Mouse (Mus musculus) small intestine, adult 2 months (tissue): ENCODE data around the gene Znrf2. TPM values are rescaled to one million over a fixed set of nuclear protein-coding genes. Genes with fewer than 3 reads are reported as not detected.

Source experiments
- H3K27ac ChIP-seq: fragments of 200-500 bp; 2 replicates; pipeline ENCODE4 v1.5.1; 2012; ENCODE audit warnings: low read depth, low read length, control low read depth, inconsistent platforms; ENCODE audit not compliant: insufficient read depth
- H3K27me3 ChIP-seq: fragments of 200-500 bp; 2 replicates; pipeline ENCODE4 v1.6.1; 2012; ENCODE audit warnings: mild to moderate bottlenecking, moderate library complexity, low read length, inconsistent platforms; ENCODE audit not compliant: control insufficient read depth, insufficient read depth
- H3K36me3 ChIP-seq: fragments of 200-500 bp; 2 replicates; pipeline ENCODE4 v1.6.1; 2012; ENCODE audit warnings: mild to moderate bottlenecking, low read length, control low read depth, inconsistent platforms; ENCODE audit not compliant: control insufficient read depth, insufficient read depth
- H3K4me1 ChIP-seq: fragments of 200-500 bp; 2 replicates; pipeline ENCODE4 v1.6.1; 2012; ENCODE audit warnings: low read length, inconsistent platforms, mixed read lengths; ENCODE audit not compliant: control insufficient read depth, insufficient read depth, insufficient read length
- H3K4me3 ChIP-seq: fragments of 200-500 bp; 2 replicates; pipeline ENCODE4 v1.5.1; 2012; ENCODE audit warnings: low read depth, mild to moderate bottlenecking, control low read depth, inconsistent platforms, low read length, moderate library complexity
- CTCF ChIP-seq: fragments of 200-500 bp; IDR thresholded peaks from 2 replicates; pipeline ENCODE4 v1.5.1; 2012; ENCODE audit warnings: low read depth, mild to moderate bottlenecking, control low read depth, inconsistent platforms, low read length, moderate library complexity, mixed read lengths; ENCODE audit not compliant: insufficient replicate concordance, insufficient read length; ENCODE audit errors: extremely low read depth
- POLR2A ChIP-seq: fragments of 200-500 bp; IDR thresholded peaks from 2 replicates; pipeline ENCODE4 v1.6.1; 2012; ENCODE audit warnings: low read depth, mild to moderate bottlenecking, control low read depth, inconsistent platforms, low read length, moderate library complexity
- WGBS: fragments of 180-500 bp; shearing (Covaris S2); methylation state at CpG from one replicate; pipeline ENCODE4 v1.1.7; 2018; 5-methylcytosine and 5-hydroxymethylcytosine counted together
- polyA plus RNA-seq: library from polyadenylated mRNA; depleted of rRNA; stranded (reverse); fragments of >200 nt; gene quantifications from 2 replicates; pipeline ENCODE4 v1.2.3, GENCODE M21; 2012

Znrf2 gene
- polyA plus RNA-seq, 1 experiment, result 7.0 TPM

DNA sequence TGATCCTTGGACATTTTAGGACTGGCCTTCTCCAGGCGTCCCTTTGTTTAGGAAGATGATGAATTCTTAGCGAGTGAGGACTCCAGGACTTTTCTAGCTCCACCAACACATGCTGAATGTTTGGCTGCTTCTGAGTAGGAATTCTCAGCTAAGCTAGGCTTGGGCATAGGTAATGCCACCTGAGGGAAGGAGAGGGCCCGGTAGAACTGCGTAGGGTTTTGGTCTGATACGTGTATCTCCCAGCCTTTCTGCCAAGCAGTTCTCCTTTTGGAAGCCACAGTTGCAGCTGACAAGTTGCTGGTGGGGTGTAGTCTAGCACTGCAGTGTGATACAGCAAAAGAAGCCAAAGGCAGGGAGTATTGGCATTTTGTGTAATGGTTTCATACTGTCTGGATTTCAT, 10.9 kb upstream of the Znrf2 start:
- Histone ChIP-seq H3K4me3 (no peak overlapping the region), H3K27me3 (no peaks in the 10 kb centered on the region), H3K36me3 (no peaks in the 10 kb centered on the region), H3K4me1 (peaks cover 8% of the 10 kb centered on the region), H3K27ac (no peak overlapping the region)
- 96% methylated on average over 5 of the region's 5 CpGs for WGBS
- TF ChIP-seq CTCF (no peak), POLR2A (no peak)

DNA sequence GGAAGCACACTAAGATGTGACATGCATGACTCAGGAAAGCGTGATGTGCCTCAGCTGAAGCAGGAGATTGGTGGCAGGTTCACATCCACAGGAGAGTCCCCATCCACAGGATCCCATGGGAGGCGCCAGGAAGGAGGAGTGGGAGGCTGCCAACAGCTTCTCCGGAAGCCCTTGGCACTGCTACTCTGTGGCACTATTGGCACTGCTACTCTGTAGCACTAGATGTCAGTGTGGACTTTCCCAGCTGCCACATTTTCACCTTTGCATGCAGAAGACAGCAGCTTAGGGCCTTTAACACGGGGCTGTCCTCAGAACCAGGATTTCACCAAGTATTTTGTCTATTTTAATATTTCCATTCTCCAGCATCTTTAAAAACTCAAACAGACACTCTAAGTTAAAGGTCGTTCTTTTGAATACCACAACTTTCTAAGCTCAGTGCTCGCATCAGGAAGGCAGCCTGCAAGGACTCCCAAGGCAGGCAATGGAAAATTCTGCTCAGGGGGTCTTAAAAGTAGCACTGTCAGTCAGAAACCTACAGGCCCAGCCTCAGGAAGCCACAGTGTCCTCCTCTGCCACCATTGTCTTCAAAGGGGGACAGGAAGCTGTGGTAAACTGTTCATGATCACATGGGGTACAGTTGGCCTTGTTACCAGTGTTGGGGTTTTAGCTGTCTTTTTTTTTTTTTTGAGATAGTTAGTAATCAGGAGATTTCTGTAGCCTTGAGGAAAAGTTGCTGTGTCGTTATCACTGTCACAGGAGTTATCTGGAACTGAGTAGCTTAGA, 7.0 kb upstream of the Znrf2 start:
- 53% methylated on average over 7 of the region's 7 CpGs for WGBS
- Histone ChIP-seq H3K36me3 (no peaks in the 10 kb centered on the region), H3K4me1 (peaks cover 18% of the 10 kb centered on the region; the same call in 1 of the 2 replicates), H3K27ac (no peak overlapping the region), H3K27me3 (no peaks in the 10 kb centered on the region), H3K4me3 (no peak overlapping the region)
- TF ChIP-seq POLR2A (no peak), CTCF (no peak)

DNA sequence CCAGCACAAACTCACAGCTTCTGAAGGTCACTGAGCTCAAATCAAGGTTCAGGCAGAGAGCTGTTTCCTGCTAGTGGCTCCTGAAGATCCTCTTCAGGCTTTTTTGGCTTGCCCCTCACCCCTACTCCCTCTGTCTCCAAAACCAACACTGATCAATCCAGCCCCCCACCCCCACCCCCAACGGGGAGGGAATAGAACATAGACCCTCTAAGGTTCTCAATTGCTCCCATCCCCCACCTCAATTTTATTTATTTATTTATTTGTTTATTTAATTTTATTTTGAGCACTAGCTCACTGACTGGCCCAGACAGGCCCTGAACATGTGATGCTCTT, 6.4 kb upstream of the Znrf2 start:
- H3K4me1 ChIP-seq, result peaks cover 18% of the 10 kb centered on the region; the same call in 1 of the 2 replicates
- H3K36me3 ChIP-seq, result no peaks in the 10 kb centered on the region
- 76% methylated on average over 1 of the region's 1 CpGs for WGBS
- H3K27me3 ChIP-seq, result no peaks in the 10 kb centered on the region
- TF ChIP-seq CTCF (no peak), POLR2A (no peak)
- no peak overlapping the region for H3K4me3 ChIP-seq
- H3K27ac ChIP-seq, result no peak overlapping the region

DNA sequence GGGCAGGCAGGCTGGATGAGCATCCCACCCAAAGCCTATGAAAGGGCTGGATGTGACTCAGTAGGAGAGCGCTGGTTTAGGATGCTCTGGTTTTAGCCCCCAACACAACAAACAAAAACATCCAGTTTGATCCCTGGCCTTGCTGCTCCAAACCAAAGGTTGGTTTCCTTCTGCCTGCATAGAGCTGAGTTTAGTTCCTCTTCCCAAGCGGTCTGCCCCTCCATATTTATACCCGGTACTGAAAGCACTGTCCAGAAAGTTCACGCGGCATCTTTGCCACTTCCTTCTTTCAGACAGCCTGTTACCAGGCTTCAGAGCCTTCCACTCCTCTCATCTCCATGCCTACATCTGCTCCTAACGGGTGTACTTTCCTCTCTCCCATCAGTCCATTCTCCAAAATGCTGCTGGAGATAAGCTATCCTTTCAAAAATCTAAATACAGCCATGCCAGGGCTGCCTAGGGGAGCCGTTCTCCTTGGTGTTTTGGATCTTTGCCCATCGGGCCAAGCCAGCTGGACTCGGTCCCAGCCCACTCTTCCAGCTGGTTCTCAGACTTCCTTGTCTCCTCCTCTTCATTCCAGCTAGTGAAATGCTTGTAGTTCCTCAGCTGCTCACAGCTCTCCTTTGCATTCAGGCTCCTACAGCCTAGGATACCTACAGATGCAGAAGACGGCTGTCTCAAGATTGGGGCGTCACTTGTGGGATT, 5.0 kb upstream of the Znrf2 start:
- TF ChIP-seq CTCF (no peak), POLR2A (no peak)
- no peaks in the 10 kb centered on the region for H3K27me3 ChIP-seq
- H3K4me1 ChIP-seq, result peaks cover 20% of the 10 kb centered on the region; the same call in 1 of the 2 replicates
- H3K4me3 ChIP-seq, result no peak overlapping the region
- WGBS, result 16% methylated on average over 11 of the region's 11 CpGs
- peak overlapping the region; percentile 28 for H3K27ac ChIP-seq
- H3K36me3 ChIP-seq, result no peaks in the 10 kb centered on the region

DNA sequence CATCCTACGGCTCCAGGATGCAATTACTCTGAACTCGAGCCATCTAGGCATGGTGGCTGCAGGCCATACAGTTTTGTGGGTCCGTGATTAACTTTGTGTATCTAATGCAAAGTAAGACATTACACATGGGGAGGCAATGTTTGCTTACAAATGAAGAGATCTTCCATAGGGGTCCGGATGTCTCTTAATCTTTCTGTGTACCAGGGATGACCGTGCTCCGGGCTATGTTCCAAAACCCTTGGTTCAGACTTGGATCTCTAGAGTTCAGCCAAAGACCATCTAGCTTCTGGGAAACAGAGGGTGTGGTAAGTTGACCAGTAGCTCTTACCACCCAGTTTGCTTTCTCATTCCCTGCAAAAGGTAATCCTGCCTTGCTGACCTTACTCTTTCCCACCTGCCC, 4.4 kb upstream of the Znrf2 start:
- H3K36me3 ChIP-seq, result no peaks in the 10 kb centered on the region
- TF ChIP-seq POLR2A (no peak), CTCF (no peak)
- H3K27ac ChIP-seq, result peak overlapping the region; percentile 28
- 29% methylated on average over 6 of the region's 6 CpGs for WGBS
- H3K4me3 ChIP-seq, result no peak overlapping the region
- peaks cover 20% of the 10 kb centered on the region; the same call in 1 of the 2 replicates for H3K4me1 ChIP-seq
- no peaks in the 10 kb centered on the region for H3K27me3 ChIP-seq

DNA sequence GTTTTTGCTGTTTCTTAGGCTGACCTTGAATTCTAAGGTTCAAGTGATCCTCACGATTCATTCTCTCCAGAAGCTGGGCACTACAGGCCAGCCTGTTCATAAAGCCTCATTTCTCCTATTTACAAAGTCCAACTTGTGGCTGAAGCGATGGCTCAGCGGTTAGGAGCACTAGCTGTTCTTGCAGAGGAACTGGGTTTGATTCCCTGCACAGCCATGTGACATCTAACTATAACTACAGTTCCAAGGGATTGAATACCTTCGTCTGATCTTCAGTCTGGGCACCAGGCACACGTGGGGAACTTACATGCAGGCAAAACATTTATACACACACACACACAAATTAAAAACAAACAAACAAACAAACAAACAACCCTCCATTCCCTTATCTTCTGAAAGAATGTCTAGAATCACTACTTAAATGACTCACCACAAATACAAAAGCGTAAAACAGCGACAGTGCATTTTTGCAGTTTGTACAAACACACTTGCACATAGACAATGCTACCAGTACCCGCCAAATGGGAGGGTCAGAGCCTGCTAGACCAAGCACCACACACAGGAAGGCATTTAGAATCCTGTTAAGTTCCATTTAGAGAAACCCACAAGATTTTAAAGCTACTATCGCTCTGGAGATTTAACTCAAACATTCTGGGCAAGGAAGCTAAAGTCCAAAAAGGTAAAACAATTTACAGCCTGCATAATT, 1.1 kb upstream of the Znrf2 start:
- Histone ChIP-seq H3K4me3 (no peak overlapping the region), H3K27ac (no peak overlapping the region)
- 67% methylated on average over 9 of the region's 9 CpGs for WGBS

More for the DNA sequence above, 1.1 kb upstream of the Znrf2 start:
- TF ChIP-seq CTCF (no peak), POLR2A (no peak)
- H3K4me1 ChIP-seq, result peaks cover 20% of the 10 kb centered on the region
- no peaks in the 10 kb centered on the region for H3K36me3 ChIP-seq
- no peaks in the 10 kb centered on the region for H3K27me3 ChIP-seq
